Mouse (Mus musculus): ENCODE measurements around the gene Fign.

The Fign gene

GRCm38 (mm10) chr2:64097937-64098617 is at the start of gene Fign:
TSS of gene Fign (minus strand) at chr2:64098038.
- DNase-seq (ENCODE audit: low read depth, low spot score): peak; percentile 64

- no peak for DNase-seq (ENCODE audit: low read depth, low spot score)
Measured at GRCm38 (mm10) chr2:64133597-64133996, 35.8 kb upstream of the Fign start.

- DNase-seq (ENCODE audit: low read depth, low spot score): no peak
Measured at GRCm38 (mm10) chr2:64120495-64120894, 22.7 kb upstream of the Fign start.

- DNase-seq (ENCODE audit: low read depth, low spot score): no peak
Measured at GRCm38 (mm10) chr2:64116613-64117012, 18.8 kb upstream of the Fign start.

GRCm38 (mm10) chr2:64111133-64111532 is 13.3 kb upstream of the Fign start:
- peak; percentile 45 for DNase-seq (ENCODE audit: low read depth, low spot score)

GRCm38 (mm10) chr2:64109860-64110259 is 12.0 kb upstream of the Fign start:
- no peak for DNase-seq (ENCODE audit: low read depth, low spot score)

GRCm38 (mm10) chr2:64108040-64108439 is 10.2 kb upstream of the Fign start:
- DNase-seq (ENCODE audit: low read depth, low spot score): no peak

- no peak for DNase-seq (ENCODE audit: low read depth, low spot score)
Measured at GRCm38 (mm10) chr2:64098618-64099320, 931 bp upstream of the Fign start.

GRCm38 (mm10) chr2:64096721-64097411 is 972 bp downstream of the Fign start:
- no peak for DNase-seq (ENCODE audit: low read depth, low spot score)

GRCm38 (mm10) chr2:64096176-64096575 is 1.7 kb downstream of the Fign start:
- no peak for DNase-seq (ENCODE audit: low read depth, low spot score)

GRCm38 (mm10) chr2:64095561-64095960 is 2.3 kb downstream of the Fign start:
- no peak for DNase-seq (ENCODE audit: low read depth, low spot score)

GRCm38 (mm10) chr2:64093087-64093486 is 4.8 kb downstream of the Fign start:
- DNase-seq (ENCODE audit: low read depth, low spot score): no peak

- no peak for DNase-seq (ENCODE audit: low read depth, low spot score)
Measured at GRCm38 (mm10) chr2:64083853-64084427, 13.9 kb downstream of the Fign start.

- no peak for DNase-seq (ENCODE audit: low read depth, low spot score)
Measured at GRCm38 (mm10) chr2:64079765-64080164, 18.1 kb downstream of the Fign start.

GRCm38 (mm10) chr2:64078551-64078950 is 19.3 kb downstream of the Fign start:
- DNase-seq (ENCODE audit: low read depth, low spot score): no peak

GRCm38 (mm10) chr2:64077846-64078245 is 20.0 kb downstream of the Fign start:
- DNase-seq (ENCODE audit: low read depth, low spot score): no peak

- DNase-seq (ENCODE audit: low read depth, low spot score): no peak
Measured at GRCm38 (mm10) chr2:64075873-64076272, 22.0 kb downstream of the Fign start.

- DNase-seq (ENCODE audit: low read depth, low spot score): no peak
Measured at GRCm38 (mm10) chr2:64074602-64075389, 23.0 kb downstream of the Fign start.

- no peak for DNase-seq (ENCODE audit: low read depth, low spot score)
Measured at GRCm38 (mm10) chr2:64072158-64072557, 25.7 kb downstream of the Fign start.

- no peak for DNase-seq (ENCODE audit: low read depth, low spot score)
Measured at GRCm38 (mm10) chr2:64069950-64070695, 27.7 kb downstream of the Fign start.

- no peak for DNase-seq (ENCODE audit: low read depth, low spot score)
Measured at GRCm38 (mm10) chr2:64065511-64065910, 32.3 kb downstream of the Fign start.
